Mouse (Mus musculus): ENCODE data around the gene Sp100.

Gene Sp100

DNA sequence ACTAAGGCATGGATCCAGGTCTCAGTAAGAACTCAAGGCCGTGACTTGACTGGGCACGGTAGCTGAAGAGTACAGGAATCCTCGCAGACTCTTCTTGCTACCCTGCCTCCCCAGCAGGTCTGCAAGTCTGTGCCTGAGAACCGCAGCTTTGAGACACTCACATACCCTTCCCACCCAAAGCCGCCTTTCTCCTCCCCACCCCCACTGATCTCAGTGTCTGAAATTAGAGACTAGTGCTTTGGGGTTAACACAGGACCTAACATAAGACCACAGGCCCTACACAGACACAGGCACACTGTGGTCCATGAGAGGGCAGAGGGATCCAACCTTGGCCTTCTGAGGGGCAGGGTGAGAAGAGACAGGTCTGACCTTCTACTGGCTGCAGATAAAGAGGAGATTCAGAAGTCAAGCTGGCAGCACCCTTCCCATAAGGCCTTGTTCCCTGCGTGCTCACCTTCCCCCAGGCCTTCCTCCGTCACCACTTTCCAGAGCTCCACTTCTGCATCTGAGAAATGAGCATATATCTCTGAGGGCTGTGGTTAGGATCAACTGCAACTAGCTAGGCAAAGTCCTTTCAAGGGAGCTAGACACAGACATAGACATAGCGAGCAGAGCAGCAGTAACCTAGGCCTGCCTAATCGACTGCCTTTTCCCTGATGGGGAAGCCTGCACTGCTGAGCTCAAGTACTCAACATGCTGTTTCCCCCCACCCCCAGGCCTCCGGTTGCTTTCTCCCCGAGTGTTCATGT is 102.3 kb downstream of the Sp100 start:
- WGBS = 79% methylated on average over 11 of the region's 11 CpGs

DNA sequence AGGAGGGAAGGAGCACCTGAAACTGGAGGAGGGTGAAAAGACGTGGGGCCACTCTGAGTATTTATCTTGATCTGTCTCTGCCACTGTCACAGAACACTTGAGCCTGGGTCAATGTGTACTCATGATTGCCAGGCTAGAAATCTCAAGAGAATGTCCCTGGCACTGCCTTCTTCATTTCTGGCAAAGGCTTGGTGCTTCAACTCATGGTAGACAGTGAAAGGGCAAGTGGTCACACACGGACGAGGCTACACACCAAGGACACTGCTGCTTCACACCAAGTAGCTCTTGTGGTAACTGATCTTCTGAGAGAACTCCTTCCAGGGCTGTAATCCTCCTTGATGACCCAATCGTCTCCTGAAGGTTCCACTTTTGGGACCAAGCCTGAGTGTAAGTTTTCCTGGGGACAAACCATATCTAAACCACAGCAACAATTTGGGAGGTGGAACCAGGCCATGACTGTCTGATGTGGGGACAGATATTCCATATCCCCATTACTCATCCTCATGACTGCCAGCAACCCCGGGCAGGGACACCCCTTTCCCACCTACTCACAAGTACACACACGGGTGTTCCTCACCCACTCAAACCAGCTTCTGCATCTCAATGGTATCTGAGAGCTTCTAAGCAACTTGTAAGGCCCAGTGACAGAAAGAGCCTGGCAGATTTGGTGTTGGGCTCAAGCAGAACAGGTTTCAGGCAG is 107.9 kb downstream of the Sp100 start:
- WGBS = 69% methylated on average over 6 of the region's 6 CpGs

DNA sequence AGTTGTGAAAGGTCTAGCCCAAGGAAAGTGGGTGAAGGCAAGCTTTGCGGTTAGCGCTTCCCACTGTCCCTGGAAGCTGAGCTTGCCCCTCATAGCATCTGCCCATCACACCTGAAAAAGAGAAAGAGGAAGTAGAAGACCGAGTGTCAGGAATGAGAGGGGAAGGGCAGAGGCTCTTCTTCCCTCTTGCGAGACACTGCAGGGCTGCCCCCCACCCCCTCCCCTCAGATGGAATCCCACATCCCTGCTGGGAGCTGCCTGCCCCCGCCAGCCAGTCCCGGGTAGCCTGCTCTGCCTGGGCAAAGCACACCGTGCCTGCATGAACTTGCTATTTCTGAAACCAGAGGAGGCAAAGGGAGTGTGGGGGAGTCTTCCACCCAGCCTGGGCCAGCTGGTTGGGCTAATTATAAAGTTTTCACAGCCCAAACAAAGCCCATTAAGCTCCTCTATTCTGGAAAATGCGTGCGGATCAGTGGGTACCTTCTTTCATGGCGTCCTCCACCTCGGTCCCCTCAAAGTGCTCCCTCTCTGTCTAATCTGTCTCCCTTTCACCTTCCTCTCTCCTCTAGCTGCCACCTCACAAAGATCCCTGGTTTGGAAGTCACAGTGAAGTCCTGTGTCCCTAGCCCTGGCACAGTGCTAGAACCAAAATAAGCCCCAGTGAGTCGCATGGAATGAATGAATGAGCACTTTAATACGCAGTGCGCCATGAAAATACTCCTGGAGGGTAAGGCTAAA is 108.6 kb downstream of the Sp100 start:
- WGBS = 21% methylated on average over 14 of the region's 14 CpGs

DNA sequence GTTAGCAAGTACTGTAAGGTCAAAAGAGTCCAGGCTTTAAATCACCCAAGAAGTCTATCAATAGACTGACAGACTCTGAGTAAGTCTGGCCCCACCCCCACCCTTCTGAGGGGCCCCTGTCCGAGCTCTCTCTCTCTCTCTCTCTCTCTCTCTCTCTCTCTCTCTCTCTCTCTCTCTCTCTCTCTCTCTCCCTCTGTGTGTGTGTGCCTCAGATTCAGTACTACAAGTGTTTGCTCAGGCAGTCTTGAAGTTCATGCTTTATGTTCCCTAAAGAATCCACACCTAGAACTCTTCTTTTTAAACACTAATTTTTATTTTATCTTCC is 109.1 kb downstream of the Sp100 start:
- WGBS = 10% methylated on average over 1 of the region's 1 CpGs

Data from cerebral cortex, adult 2 months (tissue).